Mouse (Mus musculus): ENCODE results near the gene Gramd2. TPM values are rescaled to one million over a fixed set of nuclear protein-coding genes. Genes with fewer than 3 reads are reported as not detected.

Gramd2 gene
- polyA plus RNA-seq, 1 experiment from 2014 or later, result 5.4 TPM

GRCm38 (mm10) chr9:59664664-59665256 is 15.2 kb upstream of the Gramd2 start:
- Histone ChIP-seq H3K4me3 (ENCODE audit: low read depth, low read length) (no peak overlapping the region), H3K9ac (ENCODE audit: low read depth, low read length) (no peak overlapping the region), H3K4me1 (ENCODE audit: control insufficient read depth, insufficient read depth, low read length) (peaks cover 21% of the 10 kb centered on the region), H3K9me3 (ENCODE audit: control insufficient read depth, low read length) (no peaks in the 10 kb centered on the region), H3K27ac (replicated peaks; ENCODE audit: low read depth, low read length) (no peak overlapping the region), H3K4me2 (ENCODE audit: low read depth, low read length) (no peak overlapping the region), H3K36me3 (ENCODE audit: control insufficient read depth, insufficient read depth, low read length) (peaks cover 87% of the 10 kb centered on the region), H3K27me3 (replicated peaks; ENCODE audit: control insufficient read depth, insufficient read depth, low read length) (no peaks in the 10 kb centered on the region)
- DNase-seq (ENCODE audit: low spot score), result no peak
- 83% methylated on average over 4 of the region's 4 CpGs for WGBS
- ATAC-seq (ENCODE audit: low read depth), result no peak

- WGBS, result 90% methylated on average over 8 of the region's 8 CpGs
- H3K36me3 ChIP-seq (ENCODE audit: control insufficient read depth, insufficient read depth, low read length), result peaks cover 92% of the 10 kb centered on the region
- no peak for ATAC-seq (ENCODE audit: low read depth)
Observed at GRCm38 (mm10) chr9:59666016-59666415, 13.9 kb upstream of the Gramd2 start.

GRCm38 (mm10) chr9:59666813-59667212 is 13.1 kb upstream of the Gramd2 start:
- WGBS, result 79% methylated on average over 1 of the region's 1 CpGs
- Histone ChIP-seq H3K9ac (ENCODE audit: low read depth, low read length) (no peak overlapping the region), H3K36me3 (ENCODE audit: control insufficient read depth, insufficient read depth, low read length) (peaks cover 92% of the 10 kb centered on the region), H3K27me3 (replicated peaks; ENCODE audit: control insufficient read depth, insufficient read depth, low read length) (no peaks in the 10 kb centered on the region), H3K27ac (replicated peaks; ENCODE audit: low read depth, low read length) (no peak overlapping the region), H3K9me3 (ENCODE audit: control insufficient read depth, low read length) (no peaks in the 10 kb centered on the region), H3K4me1 (ENCODE audit: control insufficient read depth, insufficient read depth, low read length) (peaks cover under 1% of the 10 kb centered on the region; the same call in 1 of the 2 replicates), H3K4me2 (ENCODE audit: low read depth, low read length) (no peak overlapping the region), H3K4me3 (ENCODE audit: low read depth, low read length) (no peak overlapping the region)
- no peak for DNase-seq (ENCODE audit: low spot score)
- no peak for ATAC-seq (ENCODE audit: low read depth)

More at GRCm38 (mm10) chr9:59666016-59666415, 13.9 kb upstream of the Gramd2 start:
- Histone ChIP-seq H3K27ac (replicated peaks; ENCODE audit: low read depth, low read length) (no peak overlapping the region), H3K27me3 (replicated peaks; ENCODE audit: control insufficient read depth, insufficient read depth, low read length) (no peaks in the 10 kb centered on the region), H3K4me1 (ENCODE audit: control insufficient read depth, insufficient read depth, low read length) (peaks cover 8% of the 10 kb centered on the region; the same call in 1 of the 2 replicates), H3K9ac (ENCODE audit: low read depth, low read length) (no peak overlapping the region), H3K4me3 (ENCODE audit: low read depth, low read length) (no peak overlapping the region), H3K9me3 (ENCODE audit: control insufficient read depth, low read length) (no peaks in the 10 kb centered on the region), H3K4me2 (ENCODE audit: low read depth, low read length) (no peak overlapping the region)
- DNase-seq (ENCODE audit: low spot score), result no peak

GRCm38 (mm10) chr9:59667250-59667649 is 12.7 kb upstream of the Gramd2 start:
- WGBS, result 80% methylated on average over 4 of the region's 4 CpGs
- Histone ChIP-seq H3K4me2 (ENCODE audit: low read depth, low read length) (no peak overlapping the region), H3K9ac (ENCODE audit: low read depth, low read length) (no peak overlapping the region), H3K27ac (replicated peaks; ENCODE audit: low read depth, low read length) (no peak overlapping the region), H3K4me1 (ENCODE audit: control insufficient read depth, insufficient read depth, low read length) (no peaks in the 10 kb centered on the region), H3K4me3 (ENCODE audit: low read depth, low read length) (no peak overlapping the region), H3K9me3 (ENCODE audit: control insufficient read depth, low read length) (no peaks in the 10 kb centered on the region), H3K36me3 (ENCODE audit: control insufficient read depth, insufficient read depth, low read length) (peaks cover 94% of the 10 kb centered on the region), H3K27me3 (replicated peaks; ENCODE audit: control insufficient read depth, insufficient read depth, low read length) (no peaks in the 10 kb centered on the region)
- ATAC-seq (ENCODE audit: low read depth) (peak; percentile 28; the same call in 1 of the 2 replicates), DNase-seq (ENCODE audit: low spot score) (peak; percentile 35)

- no peaks in the 10 kb centered on the region for H3K27me3 ChIP-seq (replicated peaks; ENCODE audit: control insufficient read depth, insufficient read depth, low read length)
- no peak overlapping the region for H3K4me2 ChIP-seq (ENCODE audit: low read depth, low read length)
- no peaks in the 10 kb centered on the region for H3K9me3 ChIP-seq (ENCODE audit: control insufficient read depth, low read length)
- WGBS, result 84% methylated on average over 6 of the region's 6 CpGs
- no peak overlapping the region for H3K9ac ChIP-seq (ENCODE audit: low read depth, low read length)
- no peak for ATAC-seq (ENCODE audit: low read depth)
- H3K36me3 ChIP-seq (ENCODE audit: control insufficient read depth, insufficient read depth, low read length), result peaks cover 94% of the 10 kb centered on the region
- no peak overlapping the region for H3K4me3 ChIP-seq (ENCODE audit: low read depth, low read length)
- no peak overlapping the region for H3K27ac ChIP-seq (replicated peaks; ENCODE audit: low read depth, low read length)
- DNase-seq (ENCODE audit: low spot score), result no peak
- H3K4me1 ChIP-seq (ENCODE audit: control insufficient read depth, insufficient read depth, low read length), result no peaks in the 10 kb centered on the region
Observed at GRCm38 (mm10) chr9:59667904-59668303, 12.0 kb upstream of the Gramd2 start.

GRCm38 (mm10) chr9:59668473-59668872 is 11.5 kb upstream of the Gramd2 start:
- no peak overlapping the region for H3K27ac ChIP-seq (replicated peaks; ENCODE audit: low read depth, low read length)
- H3K4me1 ChIP-seq (ENCODE audit: control insufficient read depth, insufficient read depth, low read length), result no peaks in the 10 kb centered on the region
- H3K4me2 ChIP-seq (ENCODE audit: low read depth, low read length), result no peak overlapping the region
- peaks cover 94% of the 10 kb centered on the region for H3K36me3 ChIP-seq (ENCODE audit: control insufficient read depth, insufficient read depth, low read length)
- no peak overlapping the region for H3K9ac ChIP-seq (ENCODE audit: low read depth, low read length)
- DNase-seq (ENCODE audit: low spot score) (no peak), ATAC-seq (ENCODE audit: low read depth) (no peak)
- no peak overlapping the region for H3K4me3 ChIP-seq (ENCODE audit: low read depth, low read length)
- H3K27me3 ChIP-seq (replicated peaks; ENCODE audit: control insufficient read depth, insufficient read depth, low read length), result no peaks in the 10 kb centered on the region
- no peaks in the 10 kb centered on the region for H3K9me3 ChIP-seq (ENCODE audit: control insufficient read depth, low read length)
- WGBS, result 89% methylated on average over 7 of the region's 7 CpGs

GRCm38 (mm10) chr9:59669172-59669571 is 10.8 kb upstream of the Gramd2 start:
- Histone ChIP-seq H3K9me3 (ENCODE audit: control insufficient read depth, low read length) (no peaks in the 10 kb centered on the region), H3K4me1 (ENCODE audit: control insufficient read depth, insufficient read depth, low read length) (no peaks in the 10 kb centered on the region), H3K4me2 (ENCODE audit: low read depth, low read length) (no peak overlapping the region), H3K27me3 (replicated peaks; ENCODE audit: control insufficient read depth, insufficient read depth, low read length) (no peaks in the 10 kb centered on the region), H3K36me3 (ENCODE audit: control insufficient read depth, insufficient read depth, low read length) (peaks cover 96% of the 10 kb centered on the region), H3K9ac (ENCODE audit: low read depth, low read length) (no peak overlapping the region), H3K4me3 (ENCODE audit: low read depth, low read length) (no peak overlapping the region), H3K27ac (replicated peaks; ENCODE audit: low read depth, low read length) (no peak overlapping the region)
- ATAC-seq (ENCODE audit: low read depth) (no peak), DNase-seq (ENCODE audit: low spot score) (no peak)
- WGBS, result 85% methylated on average over 4 of the region's 4 CpGs

GRCm38 (mm10) chr9:59672195-59672894 is 7.6 kb upstream of the Gramd2 start:
- Histone ChIP-seq H3K27ac (replicated peaks; ENCODE audit: low read depth, low read length) (no peak overlapping the region), H3K36me3 (ENCODE audit: control insufficient read depth, insufficient read depth, low read length) (peaks cover 99% of the 10 kb centered on the region), H3K9ac (ENCODE audit: low read depth, low read length) (no peak overlapping the region), H3K4me2 (ENCODE audit: low read depth, low read length) (no peak overlapping the region), H3K27me3 (replicated peaks; ENCODE audit: control insufficient read depth, insufficient read depth, low read length) (no peaks in the 10 kb centered on the region), H3K9me3 (ENCODE audit: control insufficient read depth, low read length) (no peaks in the 10 kb centered on the region), H3K4me1 (ENCODE audit: control insufficient read depth, insufficient read depth, low read length) (no peaks in the 10 kb centered on the region), H3K4me3 (ENCODE audit: low read depth, low read length) (no peak overlapping the region)
- ATAC-seq (ENCODE audit: low read depth) (no peak), DNase-seq (ENCODE audit: low spot score) (no peak)
- 91% methylated on average over 12 of the region's 12 CpGs for WGBS

GRCm38 (mm10) chr9:59673427-59673826 is 6.5 kb upstream of the Gramd2 start:
- no peak overlapping the region for H3K27ac ChIP-seq (replicated peaks; ENCODE audit: low read depth, low read length)
- WGBS, result 58% methylated on average over 2 of the region's 2 CpGs
- ATAC-seq (ENCODE audit: low read depth) (no peak), DNase-seq (ENCODE audit: low spot score) (no peak)
- H3K4me2 ChIP-seq (ENCODE audit: low read depth, low read length), result no peak overlapping the region
- H3K27me3 ChIP-seq (replicated peaks; ENCODE audit: control insufficient read depth, insufficient read depth, low read length), result no peaks in the 10 kb centered on the region
- H3K9me3 ChIP-seq (ENCODE audit: control insufficient read depth, low read length), result no peaks in the 10 kb centered on the region
- no peak overlapping the region for H3K9ac ChIP-seq (ENCODE audit: low read depth, low read length)
- no peaks in the 10 kb centered on the region for H3K4me1 ChIP-seq (ENCODE audit: control insufficient read depth, insufficient read depth, low read length)
- no peak overlapping the region for H3K4me3 ChIP-seq (ENCODE audit: low read depth, low read length)
- peaks cover 99% of the 10 kb centered on the region for H3K36me3 ChIP-seq (ENCODE audit: control insufficient read depth, insufficient read depth, low read length)

Data from embryonic facial prominence, embryonic 14.5 days (tissue).